ENCODE assay signal across 21 mouse cellular contexts in genomic region chr12:4744486-4744885, GRCm38 (mm10). TPM values are rescaled to one million over a fixed set of nuclear protein-coding genes. Genes with fewer than 3 reads are reported as not detected.
DNase-seq lines count a peak whose midpoint lies in the region; ATAC-seq and TF ChIP-seq lines count a peak whose summit lies in the region.
"Had no signal": no experiment of that assay in that cellular context is flagged by ENCODE, and none has a peak within 500 bp of the region (broad histone marks: within the 10 kb centered on the region; RNA-seq: fewer than 3 reads in every experiment).

No protein-coding gene starts in this region.

- DNase-seq in adrenal gland, postnatal 14 days: peak; percentile 32
- DNase-seq in adrenal gland, postnatal 4 days (ENCODE audit: low spot score in 2 of 2): no peak
- DNase-seq in kidney, adult 2 months: peak; percentile 11
- no peak for DNase-seq in kidney, adult 11 months
- DNase-seq in brain, adult 2 months (ENCODE audit: low read depth, low spot score): peak; percentile 38
- peak; percentile 8 to 16 for DNase-seq in heart, postnatal 14 days
- no peak for DNase-seq in spleen, postnatal 14 days (ENCODE audit: low spot score in 2 of 2)
- DNase-seq: cerebellum, postnatal 14 days; kidney, postnatal 4 days; lung, postnatal 10 days; thymus, postnatal 25 days had no signal

- TF ChIP-seq CTCF in kidney, adult 2 months (conservative IDR thresholded peaks at IDR 0.05; ENCODE audit: insufficient read depth, insufficient read length, low read depth, low read length): no peak

- no peak for TF ChIP-seq POLR2A in kidney, adult 2 months (IDR thresholded peaks at IDR 0.05; ENCODE audit: low read depth, low read length)

- H3K27ac ChIP-seq in kidney, adult 2 months (ENCODE audit: insufficient read depth, low read depth, low read length): no peak overlapping the region
- H3K27ac ChIP-seq: heart, embryonic 13.5 days; hindbrain, embryonic 14.5 days; limb, embryonic 12.5 days; liver, embryonic 14.5 days; neural tube, embryonic 13.5 days; stomach, postnatal 0 days had no signal

- H3K36me3 ChIP-seq in kidney, adult 2 months (ENCODE audit: control insufficient read depth, insufficient read depth, low read length): no peaks in the 10 kb centered on the region
- H3K36me3 ChIP-seq: heart, embryonic 13.5 days; limb, embryonic 12.5 days; neural tube, embryonic 13.5 days had no signal

- intact Hi-C loops in heart, postnatal 14 days (cut with DNase I): no loop called here

- no peaks in the 10 kb centered on the region for H3K4me1 ChIP-seq in kidney, adult 2 months (ENCODE audit: control insufficient read depth, insufficient read depth, low read length)
- H3K4me1 ChIP-seq: heart, embryonic 13.5 days; limb, embryonic 12.5 days; neural tube, embryonic 13.5 days had no signal

- 92% methylated on average over 10 of the region's 10 CpGs for WGBS in kidney, adult 2 months

- ATAC-seq in megakaryocyte, adult 5-6 weeks (ENCODE audit: poor library complexity, severe bottlenecking): no peak
- ATAC-seq: forebrain, embryonic 16.5 days; intestine, postnatal 0 days; Patski had no signal

- H3K27me3 ChIP-seq in kidney, adult 2 months (replicated peaks; ENCODE audit: control insufficient read depth, insufficient read depth, low read length): no peaks in the 10 kb centered on the region
- H3K27me3 ChIP-seq: heart, embryonic 13.5 days; limb, embryonic 12.5 days; neural tube, embryonic 13.5 days had no signal

- no peak overlapping the region for H3K4me3 ChIP-seq in kidney, adult 2 months (ENCODE audit: insufficient read depth, low read depth, low read length)
- H3K4me3 ChIP-seq: heart, embryonic 13.5 days; limb, embryonic 12.5 days; neural tube, embryonic 13.5 days had no signal

RNA-seq across cellular contexts. Expression of gene Fam228a, which starts 6.3 kb away (rescaled TPM):
- total RNA-seq in adrenal gland, postnatal 14 days (2021): 0.30 and 0.86 TPM in 2 replicates
- under 1 TPM; 0.34 to 0.39 TPM for total RNA-seq in adrenal gland, postnatal 4 days (2021)
- polyA plus RNA-seq in kidney, adult 2 months (2012; rRNA removed): 0.22 and 0.27 TPM in 2 replicates
- under 1 TPM; 0.10 to 0.19 TPM for total RNA-seq in heart, postnatal 14 days (2021)
- total RNA-seq in megakaryocyte, adult 5-6 weeks (2015): not detected in 2 replicates
- not detected in 2 replicates for total RNA-seq in megakaryocyte, adult 5-6 weeks (2017)
- polyA plus RNA-seq: intestine, postnatal 0 days had no signal

RNA-seq across cellular contexts. Expression of gene Pfn4, which starts 24.3 kb away (rescaled TPM):
- total RNA-seq in adrenal gland, postnatal 14 days (2021): 2.0 and 3.8 TPM in 2 replicates
- 1 to 10 TPM; 4.3 to 6.7 TPM for total RNA-seq in adrenal gland, postnatal 4 days (2021)
- polyA plus RNA-seq in kidney, adult 2 months (2012; rRNA removed): 0.81 and 0.91 TPM in 2 replicates
- total RNA-seq in heart, postnatal 14 days (2021): 1 to 10 TPM; 1.6 to 2.0 TPM
- 0.11 TPM in 1 of 2 replicates, not detected in the other for total RNA-seq in megakaryocyte, adult 5-6 weeks (2015)
- not detected in 2 replicates for total RNA-seq in megakaryocyte, adult 5-6 weeks (2017)

RNA-seq across cellular contexts. Expression of gene Fam228b, which starts 24.6 kb away (rescaled TPM):
- 7.9 and 10.2 TPM in 2 replicates for total RNA-seq in adrenal gland, postnatal 14 days (2021)
- 10 to 100 TPM; 13.2 to 14.1 TPM for total RNA-seq in adrenal gland, postnatal 4 days (2021)
- polyA plus RNA-seq in kidney, adult 2 months (2012; rRNA removed): 0.38 and 0.56 TPM in 2 replicates
- 1 to 10 TPM; 4.0 to 5.1 TPM for total RNA-seq in heart, postnatal 14 days (2021)
- total RNA-seq in megakaryocyte, adult 5-6 weeks (2015): 1.1 TPM in 1 of 2 replicates, not detected in the other
- total RNA-seq in megakaryocyte, adult 5-6 weeks (2017): not detected in 2 replicates

Comparison
In these comparisons a context has a peak if more than half of its experiments do, and no peak if none do; other contexts are left out.
1. DNase-seq: peak in adrenal gland, postnatal 14 days (single experiment), kidney, adult 2 months (single experiment), brain, adult 2 months (single experiment) and heart, postnatal 14 days (2 of 2); none in adrenal gland, postnatal 4 days (0 of 2), kidney, adult 11 months (single experiment) and spleen, postnatal 14 days (0 of 2).